ENCODE assay signal across 19 mouse cellular contexts in genomic region chr11:44987796-44988195, GRCm38 (mm10).
A peak's percentile ranks its signal among the peaks of the same experiment; 100 is the strongest.
DNase-seq lines count a peak whose midpoint lies in the region; ATAC-seq and TF ChIP-seq lines count a peak whose summit lies in the region.
"Had no signal": no experiment of that assay in that cellular context is flagged by ENCODE, and none has a peak within 500 bp of the region (broad histone marks: within the 10 kb centered on the region; RNA-seq: fewer than 3 reads in every experiment).

No protein-coding gene starts in this region.

- no peaks in the 10 kb centered on the region for H3K4me1 ChIP-seq in embryonic facial prominence, embryonic 11.5 days (ENCODE audit: control insufficient read depth, insufficient read depth, low read length)
- peaks cover 10% of the 10 kb centered on the region; the same call in 1 of the 2 replicates for H3K4me1 ChIP-seq in embryonic facial prominence, embryonic 10.5 days
- H3K4me1 ChIP-seq in limb, embryonic 14.5 days (ENCODE audit: control insufficient read depth, insufficient read depth, low read length) = no peaks in the 10 kb centered on the region
- peaks cover 12% of the 10 kb centered on the region for H3K4me1 ChIP-seq in limb, embryonic 10.5 days
- H3K4me1 ChIP-seq: heart, embryonic 12.5 days; hindbrain, embryonic 15.5 days had no signal

- H3K27me3 ChIP-seq in embryonic facial prominence, embryonic 11.5 days (ENCODE audit: control insufficient read depth, insufficient read depth, low read length) = no peaks in the 10 kb centered on the region
- H3K27me3 ChIP-seq in embryonic facial prominence, embryonic 10.5 days (replicated peaks; ENCODE audit: low read depth, poor library complexity, severe bottlenecking) = no peaks in the 10 kb centered on the region
- no peaks in the 10 kb centered on the region for H3K27me3 ChIP-seq in limb, embryonic 14.5 days (ENCODE audit: control insufficient read depth, insufficient read depth, low read length)
- 0 out of 2 replicates have a peak, but pooled peaks cover 6% of the 10 kb centered on the region for H3K27me3 ChIP-seq in limb, embryonic 10.5 days (ENCODE audit: low read depth, poor library complexity, severe bottlenecking)
- H3K27me3 ChIP-seq: CH12.LX; embryonic facial prominence, embryonic 13.5 days; heart, embryonic 12.5 days; hindbrain, embryonic 15.5 days had no signal

- H3K9me3 ChIP-seq in embryonic facial prominence, embryonic 11.5 days (replicated peaks; ENCODE audit: control insufficient read depth, low read length) = no peaks in the 10 kb centered on the region
- H3K9me3 ChIP-seq in embryonic facial prominence, embryonic 10.5 days = no peaks in the 10 kb centered on the region
- no peaks in the 10 kb centered on the region for H3K9me3 ChIP-seq in limb, embryonic 14.5 days (ENCODE audit: control insufficient read depth, low read length)
- H3K9me3 ChIP-seq in limb, embryonic 10.5 days (replicated peaks) = no peaks in the 10 kb centered on the region
- H3K9me3 ChIP-seq: embryonic facial prominence, embryonic 13.5 days; forebrain, embryonic 13.5 days; heart, embryonic 12.5 days; hindbrain, embryonic 15.5 days had no signal

- no peak overlapping the region for H3K9ac ChIP-seq in embryonic facial prominence, embryonic 11.5 days (replicated peaks; ENCODE audit: low read length)
- H3K9ac ChIP-seq in limb, embryonic 14.5 days (ENCODE audit: low read depth, low read length, severe bottlenecking) = no peak overlapping the region
- H3K9ac ChIP-seq: embryonic facial prominence, embryonic 13.5 days; forebrain, embryonic 13.5 days; forebrain, postnatal 0 days; heart, embryonic 12.5 days; hindbrain, embryonic 15.5 days had no signal

- no peak for ATAC-seq in embryonic facial prominence, embryonic 11.5 days (replicated peaks; ENCODE audit: insufficient number of reproducible peaks, low FRiP score, low TSS enrichment, low read depth)
- no peak for ATAC-seq in limb, embryonic 14.5 days (ENCODE audit: low FRiP score, low read depth)
- no peak for ATAC-seq in cerebellum, adult (ENCODE audit: insufficient number of reproducible peaks, low FRiP score, low TSS enrichment)
- ATAC-seq: forebrain, embryonic 13.5 days; forebrain, postnatal 0 days had no signal

- no peaks in the 10 kb centered on the region for H3K36me3 ChIP-seq in embryonic facial prominence, embryonic 11.5 days (replicated peaks; ENCODE audit: control insufficient read depth, insufficient read depth, low read depth, low read length)
- peaks cover 10% of the 10 kb centered on the region; the same call in 1 of the 2 replicates for H3K36me3 ChIP-seq in embryonic facial prominence, embryonic 10.5 days (replicated peaks)
- peaks cover 9% of the 10 kb centered on the region; the same call in 1 of the 2 replicates for H3K36me3 ChIP-seq in limb, embryonic 14.5 days (ENCODE audit: control insufficient read depth, insufficient read depth, low read length)
- peaks cover 6% of the 10 kb centered on the region; the same call in 1 of the 2 replicates for H3K36me3 ChIP-seq in limb, embryonic 10.5 days

- no peak overlapping the region for H3K4me3 ChIP-seq in embryonic facial prominence, embryonic 11.5 days (ENCODE audit: low read depth, low read length)
- H3K4me3 ChIP-seq in embryonic facial prominence, embryonic 10.5 days = no peak overlapping the region
- no peak overlapping the region for H3K4me3 ChIP-seq in limb, embryonic 14.5 days (replicated peaks; ENCODE audit: low read length)
- H3K4me3 ChIP-seq in limb, embryonic 10.5 days = no peak overlapping the region
- H3K4me3 ChIP-seq: embryonic facial prominence, embryonic 13.5 days; forebrain, embryonic 13.5 days; heart, embryonic 12.5 days; hindbrain, embryonic 15.5 days had no signal

- TF ChIP-seq POLR2A in limb, embryonic 14.5 days (IDR thresholded peaks at IDR 0.05; ENCODE audit: borderline replicate concordance, extremely low read depth, insufficient read depth, insufficient read length) = no peak

- H3K27ac ChIP-seq in embryonic facial prominence, embryonic 11.5 days (replicated peaks; ENCODE audit: low read depth, low read length) = no peak overlapping the region
- no peak overlapping the region for H3K27ac ChIP-seq in embryonic facial prominence, embryonic 10.5 days (replicated peaks)
- H3K27ac ChIP-seq in limb, embryonic 14.5 days (replicated peaks; ENCODE audit: low read depth, low read length) = no peak overlapping the region
- no peak overlapping the region for H3K27ac ChIP-seq in limb, embryonic 10.5 days
- H3K27ac ChIP-seq: embryonic facial prominence, embryonic 13.5 days; forebrain, embryonic 13.5 days; hindbrain, embryonic 15.5 days had no signal

- peak; percentile 64 for DNase-seq in embryonic facial prominence, embryonic 11.5 days (ENCODE audit: low spot score)
- no peak for DNase-seq in embryonic facial prominence, embryonic 10.5 days (ENCODE audit: low spot score)
- peak; percentile 69 for DNase-seq in limb, embryonic 14.5 days (ENCODE audit: low spot score)
- no peak for DNase-seq in limb, embryonic 10.5 days (ENCODE audit: low spot score)
- peak; percentile 33 for DNase-seq in NIH3T3 (ENCODE audit: low read depth)
- DNase-seq in spleen, adult 12 weeks (ENCODE audit: low spot score) = no peak
- DNase-seq: adrenal gland, adult 8-10 months; adrenal gland, postnatal 36 days; cerebellum, adult 11 months; cerebellum, adult 8-10 months; cerebellum, postnatal 14 days; forebrain, postnatal 0 days; gastrocnemius, postnatal 14 days had no signal

- no peak overlapping the region for H3K4me2 ChIP-seq in embryonic facial prominence, embryonic 11.5 days (ENCODE audit: low read depth, low read length)
- no peak overlapping the region for H3K4me2 ChIP-seq in limb, embryonic 14.5 days (replicated peaks; ENCODE audit: low read depth, low read length, severe bottlenecking)
- H3K4me2 ChIP-seq: embryonic facial prominence, embryonic 13.5 days; forebrain, embryonic 13.5 days; heart, embryonic 12.5 days; hindbrain, embryonic 15.5 days had no signal

- 64% methylated on average over 4 of the region's 4 CpGs for WGBS in embryonic facial prominence, embryonic 11.5 days
- 66% methylated on average over 4 of the region's 4 CpGs for WGBS in embryonic facial prominence, embryonic 10.5 days
- 19% methylated on average over 4 of the region's 4 CpGs for WGBS in limb, embryonic 14.5 days
- WGBS in limb, embryonic 10.5 days = 26% methylated on average over 4 of the region's 4 CpGs

Comparison
In these comparisons a context has a peak if more than half of its experiments do, and no peak if none do; other contexts are left out.
1. DNase-seq: peak in embryonic facial prominence, embryonic 11.5 days (single experiment), limb, embryonic 14.5 days (single experiment) and NIH3T3 (single experiment); none in embryonic facial prominence, embryonic 10.5 days (single experiment), limb, embryonic 10.5 days (single experiment) and spleen, adult 12 weeks (single experiment).